Mouse (Mus musculus): ENCODE data around the gene Pcbp2. TPM values are rescaled to one million over a fixed set of nuclear protein-coding genes. Genes with fewer than 3 reads are reported as not detected.

Gene Pcbp2
- total RNA-seq, 2 experiments from 2014 or later: 418 to 491 TPM

DNA sequence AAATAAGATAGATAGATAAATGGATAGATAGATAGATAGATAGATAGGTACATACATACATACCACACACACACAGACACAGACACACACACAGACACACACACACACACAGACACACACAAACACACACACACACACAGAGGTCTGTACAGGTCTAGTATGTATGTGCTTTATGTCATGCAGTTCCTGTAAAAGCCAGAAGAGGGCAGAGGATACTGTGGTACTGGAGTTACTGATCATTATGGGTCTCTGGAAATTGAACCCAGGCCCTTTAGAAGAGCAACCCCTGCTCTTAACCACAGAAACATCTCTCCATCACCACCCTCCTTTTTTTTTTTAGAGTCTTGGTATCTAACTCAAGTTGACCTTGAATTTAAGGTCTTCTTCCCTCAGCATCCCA is 6.7 kb upstream of the Pcbp2 start:
- DNase-seq: no peak

DNA sequence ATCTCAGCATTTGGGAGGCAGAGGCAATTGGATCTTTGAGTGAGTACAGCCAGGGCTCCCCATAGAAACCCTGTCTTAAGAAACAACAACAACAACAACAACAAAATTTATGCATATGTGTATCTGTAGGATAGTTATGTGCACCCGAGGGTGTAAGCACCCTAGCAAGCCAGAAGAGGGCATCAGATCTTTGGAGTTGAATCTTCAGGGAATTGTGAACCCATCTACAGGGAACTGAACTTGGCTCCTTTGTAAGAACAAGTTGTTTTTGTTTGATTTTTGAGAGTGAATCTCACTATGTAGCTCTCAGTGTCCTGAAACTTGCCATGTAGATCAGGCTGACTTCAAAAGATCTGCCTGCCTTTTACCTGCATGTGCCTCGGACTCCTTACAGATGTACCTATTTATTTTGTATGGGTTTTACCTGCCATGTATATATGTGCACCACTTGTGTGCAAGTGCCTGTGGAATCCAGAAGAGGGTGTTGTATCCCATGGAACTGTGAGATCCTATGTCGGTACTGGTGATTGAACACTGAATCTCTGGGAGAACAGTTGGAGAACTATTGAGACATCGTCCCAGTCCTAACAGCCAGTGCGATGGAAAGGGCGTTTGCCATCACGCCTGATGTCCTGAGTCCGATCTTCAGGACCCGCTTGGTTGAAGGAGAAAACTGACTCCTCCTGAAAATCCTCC is 1.5 kb upstream of the Pcbp2 start:
- no peak for DNase-seq

GRCm38 (mm10) chr15:102470605-102471294 is 411 bp downstream of the Pcbp2 start:
- DNase-seq: peak; percentile 79 to 90

- no peak for DNase-seq
Observed at GRCm38 (mm10) chr15:102471295-102471645, 931 bp downstream of the Pcbp2 start.

- no peak for DNase-seq
Observed at GRCm38 (mm10) chr15:102471727-102472126, 1.4 kb downstream of the Pcbp2 start.

DNA sequence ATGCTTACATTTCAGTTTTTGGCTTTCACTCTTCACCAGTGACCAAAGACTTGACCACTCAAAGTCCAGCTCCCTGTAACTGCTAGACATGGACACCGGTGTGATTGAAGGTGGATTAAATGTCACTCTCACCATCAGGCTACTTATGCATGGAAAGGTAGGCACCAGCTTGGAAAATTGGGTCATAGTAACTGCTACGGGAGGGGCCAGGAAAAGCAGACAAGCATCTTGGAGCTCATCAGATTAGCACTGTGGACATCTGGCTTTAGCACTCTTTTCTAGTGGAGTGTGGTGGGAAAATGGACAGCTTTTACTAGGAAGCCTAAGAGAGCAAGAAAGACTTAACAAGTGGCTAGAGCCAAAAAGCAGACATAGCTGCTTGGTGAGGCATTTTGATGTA is 2.9 kb downstream of the Pcbp2 start:
- no peak for DNase-seq

DNA sequence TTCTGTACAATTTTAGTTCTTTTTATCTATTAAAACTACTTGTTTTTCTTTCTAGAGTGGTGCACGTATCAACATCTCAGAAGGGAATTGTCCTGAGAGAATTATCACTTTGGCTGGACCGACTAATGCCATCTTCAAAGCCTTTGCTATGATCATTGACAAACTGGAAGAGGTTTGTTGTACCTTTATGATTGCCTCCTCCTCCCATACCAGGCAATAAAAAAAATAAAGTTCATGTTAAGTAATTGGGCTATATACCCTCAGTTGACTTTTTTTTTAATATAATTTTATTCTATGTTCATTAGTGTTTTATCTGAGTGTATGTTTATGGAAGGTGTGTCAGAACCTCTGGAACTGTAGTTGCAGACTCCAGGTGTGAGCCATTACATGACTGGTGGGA is 4.2 kb downstream of the Pcbp2 start:
- no peak for DNase-seq

DNA sequence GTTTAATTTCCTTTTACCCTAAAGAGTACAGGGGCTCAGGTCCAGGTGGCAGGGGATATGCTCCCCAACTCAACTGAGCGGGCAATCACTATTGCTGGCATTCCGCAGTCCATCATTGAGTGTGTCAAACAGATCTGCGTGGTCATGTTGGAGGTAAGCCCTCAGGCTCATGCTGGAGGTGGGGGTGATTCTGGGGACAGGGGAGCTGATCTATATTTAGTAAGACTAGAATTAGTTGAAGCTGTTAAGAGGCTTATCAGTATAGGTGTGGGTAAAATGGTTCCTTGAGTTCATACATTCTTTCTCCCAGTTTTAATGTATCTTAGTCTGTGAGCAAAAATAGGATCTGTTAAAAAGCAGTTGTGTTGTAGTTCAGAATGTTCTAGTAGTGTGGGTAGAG is 12.8 kb downstream of the Pcbp2 start:
- DNase-seq: peak in 1 of 2 experiments; percentile 41

- no peak for DNase-seq
Observed at GRCm38 (mm10) chr15:102485853-102486252, 15.5 kb downstream of the Pcbp2 start.

DNA sequence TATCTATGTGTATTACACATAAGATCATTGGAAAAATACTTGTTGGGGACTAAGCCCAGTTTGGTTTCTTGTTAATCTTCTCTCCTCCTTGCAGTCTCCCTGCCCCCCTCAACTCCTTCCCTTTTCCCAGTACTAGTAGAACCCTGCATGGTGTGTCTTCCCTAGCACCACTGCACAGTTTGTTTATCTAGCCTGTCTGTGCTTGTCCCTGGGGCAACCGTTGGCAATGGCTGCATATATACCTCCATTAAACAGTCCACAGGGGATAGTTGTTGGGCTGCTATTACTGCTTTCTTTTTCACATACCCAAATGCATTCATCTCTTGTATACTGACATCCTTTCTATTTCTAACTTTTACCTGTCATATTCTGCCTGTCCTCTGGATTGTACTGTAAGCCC is 17.3 kb downstream of the Pcbp2 start:
- no peak for DNase-seq

DNA sequence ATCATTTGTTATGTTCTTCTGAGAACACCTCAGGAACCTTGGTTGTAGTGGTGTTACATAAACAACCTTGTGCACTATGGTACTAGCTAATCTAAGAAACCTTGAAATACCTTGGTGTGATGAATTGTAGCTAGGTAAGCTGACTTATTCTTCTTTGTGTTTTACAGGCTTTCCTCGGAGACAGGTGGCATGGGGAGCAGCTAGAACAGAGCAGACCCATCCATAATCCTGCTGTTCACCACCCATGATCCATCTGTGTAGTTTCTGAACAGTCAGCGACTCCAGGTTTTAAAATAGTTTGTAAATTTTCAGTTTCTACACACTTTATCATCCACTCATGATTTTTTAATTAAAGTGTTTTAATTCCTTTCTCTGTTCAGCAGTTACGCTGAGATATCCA is 28.0 kb downstream of the Pcbp2 start:
- no peak for DNase-seq

DNA sequence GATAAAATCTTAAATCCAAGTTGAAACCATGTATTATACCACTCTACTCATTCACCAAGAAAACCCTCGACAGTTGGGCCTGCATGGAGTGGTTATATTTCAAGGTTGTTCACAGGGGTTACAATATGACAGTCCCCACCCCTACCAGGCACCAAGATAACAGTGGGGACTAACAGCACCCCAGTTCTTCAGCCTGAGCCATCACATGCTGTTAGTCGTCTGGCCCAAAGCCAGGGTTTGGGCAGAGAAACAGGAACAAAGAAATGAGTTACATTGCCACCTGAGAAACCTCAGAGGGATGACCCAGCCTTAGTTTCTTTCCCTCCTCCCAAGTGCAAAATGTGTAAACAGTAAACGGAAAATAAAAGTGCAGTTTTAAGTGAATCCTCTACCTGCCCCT is 29.0 kb downstream of the Pcbp2 start:
- DNase-seq: no peak

- no peak for DNase-seq
Observed at GRCm38 (mm10) chr15:102499851-102500250, 29.5 kb downstream of the Pcbp2 start.

GRCm38 (mm10) chr15:102500479-102500878 is 30.1 kb downstream of the Pcbp2 start:
- DNase-seq: no peak

DNA sequence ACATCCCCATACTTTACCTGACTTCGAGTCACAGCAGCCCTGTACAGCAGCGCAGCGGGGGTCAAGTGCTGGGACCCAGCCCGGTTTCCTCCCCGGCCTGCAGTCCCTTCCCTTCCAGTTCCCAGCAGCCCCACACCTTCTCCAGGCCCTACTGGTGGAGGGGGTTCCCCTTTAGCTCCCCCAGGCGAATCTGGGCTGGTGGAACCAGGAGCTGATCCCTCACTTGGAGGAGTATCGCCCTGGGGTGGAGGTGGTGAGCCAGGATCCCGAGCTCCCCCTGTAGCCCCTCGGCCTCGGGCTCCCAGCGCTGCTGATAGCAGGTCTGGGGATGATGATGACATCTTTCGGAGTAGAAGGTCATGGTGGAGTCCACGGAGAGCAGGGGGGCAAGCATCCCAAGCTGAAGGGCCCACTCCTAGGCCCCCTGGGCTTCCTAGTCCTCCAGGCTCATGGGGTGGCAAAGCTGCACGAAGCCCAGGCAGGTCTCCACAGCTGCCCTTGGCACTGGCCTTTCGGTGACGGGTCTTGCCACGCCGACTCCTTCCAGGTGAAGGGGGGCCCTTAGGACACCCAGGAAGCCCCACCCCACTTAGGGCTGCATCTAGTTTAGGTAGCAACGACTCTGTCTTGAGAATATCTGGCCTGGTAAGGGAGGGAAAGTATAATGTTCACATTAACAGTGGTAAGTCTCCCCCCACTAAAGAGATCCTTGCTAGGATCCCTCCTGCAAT is 30.9 kb downstream of the Pcbp2 start:
- no peak for DNase-seq

DNA sequence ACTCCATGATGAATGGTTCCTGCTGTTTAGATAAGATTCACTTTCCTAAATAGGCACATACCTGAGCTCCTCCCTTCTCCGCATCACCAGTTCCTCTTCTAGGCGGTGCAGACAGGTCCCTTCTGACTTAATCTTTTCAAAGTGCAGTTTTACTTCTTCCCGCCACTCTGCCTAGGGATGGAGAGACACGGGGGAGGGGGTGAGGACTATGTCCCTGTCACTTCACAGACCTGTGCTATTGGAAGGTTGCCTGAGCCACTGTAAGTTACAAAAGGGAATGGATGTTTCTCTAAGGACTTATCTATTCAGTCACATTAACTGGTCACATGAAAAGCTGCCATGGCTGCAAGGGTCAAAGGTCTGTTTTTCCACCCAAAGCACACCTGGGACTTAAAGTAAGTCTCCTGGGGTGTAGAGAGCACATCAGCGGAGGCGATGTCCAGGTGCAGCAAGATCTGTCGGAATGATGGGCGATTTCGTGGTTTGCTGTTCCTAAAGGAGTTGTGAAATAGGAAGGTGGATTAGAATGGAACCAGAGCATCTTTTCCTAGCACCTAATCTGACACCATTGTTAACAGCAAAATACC is 32.0 kb downstream of the Pcbp2 start:
- DNase-seq: no peak

DNA sequence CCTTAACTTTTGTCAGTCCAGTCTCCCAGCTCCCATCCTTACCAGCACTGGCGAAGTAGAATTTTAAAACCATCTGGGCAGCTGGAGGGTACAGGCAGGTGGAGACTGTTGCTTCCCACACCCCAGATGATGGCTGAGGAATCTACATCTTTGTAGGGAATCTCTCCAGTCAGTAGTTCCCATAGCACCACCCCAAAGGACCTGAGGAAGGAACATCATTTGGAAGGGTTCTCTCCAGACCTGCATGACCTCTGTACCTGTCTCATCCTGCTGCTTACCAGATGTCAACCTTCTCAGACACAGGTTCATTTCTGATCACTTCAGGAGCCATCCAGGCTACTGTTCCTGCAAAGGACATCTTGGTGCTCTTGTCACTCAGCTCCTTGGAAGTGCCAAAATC is 33.1 kb downstream of the Pcbp2 start, which contains the start of gene Gm10337:
Gm10337 (plus strand) TSS at position 276 of the 400 bp plus-strand sequence.
- no peak for DNase-seq

DNA sequence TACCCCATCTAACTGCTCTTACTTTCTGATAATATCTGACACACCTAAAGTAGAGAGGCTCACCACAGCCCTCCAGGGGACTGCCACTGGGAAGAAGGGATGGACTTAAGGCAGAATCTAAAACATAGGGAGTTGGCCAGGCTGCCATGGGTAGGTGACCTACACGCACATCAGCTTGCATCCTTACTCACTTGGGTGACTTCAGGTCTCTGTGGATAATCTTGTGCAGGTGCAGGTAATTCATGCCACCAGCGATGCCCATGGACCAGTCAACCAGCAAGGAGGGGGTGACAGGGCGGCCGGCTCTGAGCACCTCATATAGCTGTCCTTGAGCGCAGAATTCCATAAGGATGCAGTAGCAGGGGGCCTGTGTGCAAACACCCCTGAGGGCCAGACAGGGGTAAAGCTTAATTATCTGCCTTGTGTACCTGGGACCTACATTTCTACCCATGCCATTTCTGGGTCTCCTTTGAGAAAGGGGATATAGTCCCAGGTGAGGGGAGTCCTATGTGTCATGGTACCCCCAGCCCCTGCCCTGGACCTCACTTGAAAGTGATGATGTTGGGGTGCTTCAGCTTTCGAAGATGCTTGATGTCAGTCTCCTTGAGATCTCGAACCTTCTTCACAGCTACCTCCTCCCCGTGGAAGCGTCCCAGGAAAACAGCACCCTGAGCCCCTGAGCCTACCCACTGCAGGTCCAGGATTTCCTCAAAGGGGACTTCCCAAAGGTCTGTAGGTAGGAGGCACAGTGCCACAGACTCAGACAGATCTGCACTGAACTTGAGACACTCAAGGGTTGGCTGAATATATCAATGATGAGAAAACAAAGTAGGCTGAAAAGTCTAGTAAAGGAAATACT is 33.8 kb downstream of the Pcbp2 start:
- DNase-seq: no peak

DNA sequence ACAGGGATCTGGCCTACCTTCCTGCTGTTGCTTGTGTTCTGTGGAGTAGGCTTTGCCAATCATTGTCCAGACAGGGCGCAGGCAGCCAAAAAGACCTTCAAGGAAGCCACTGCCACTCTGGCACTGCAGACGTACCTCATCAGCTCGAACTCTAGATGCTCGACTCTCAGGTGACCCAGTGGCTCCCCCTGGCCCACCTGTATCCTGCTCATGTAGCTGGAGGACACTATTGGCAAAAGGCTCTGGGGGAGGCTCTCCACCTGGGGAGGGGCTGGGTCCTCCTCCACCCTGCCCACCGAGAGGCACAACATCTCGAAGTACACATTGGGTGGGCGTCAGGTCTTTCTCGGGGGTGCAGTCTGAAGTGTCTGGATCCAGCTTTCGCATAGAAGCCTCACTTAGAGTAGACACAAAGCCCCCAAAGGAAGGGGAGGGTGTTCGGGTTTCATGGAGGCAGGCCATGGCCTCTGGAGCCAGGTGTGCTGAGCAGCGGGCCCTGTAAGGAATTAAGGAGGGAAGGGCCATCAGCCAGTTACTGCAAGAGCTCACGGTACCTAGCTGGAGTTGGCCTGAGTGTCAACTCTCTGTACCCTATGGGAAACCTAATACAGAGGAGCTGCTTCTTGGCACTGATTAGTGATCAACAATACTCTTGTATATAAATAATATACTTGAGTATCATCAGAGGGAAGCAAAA is 34.9 kb downstream of the Pcbp2 start:
- DNase-seq: no peak

- no peak for DNase-seq
Observed at GRCm38 (mm10) chr15:102505770-102506463, 35.6 kb downstream of the Pcbp2 start.

DNA sequence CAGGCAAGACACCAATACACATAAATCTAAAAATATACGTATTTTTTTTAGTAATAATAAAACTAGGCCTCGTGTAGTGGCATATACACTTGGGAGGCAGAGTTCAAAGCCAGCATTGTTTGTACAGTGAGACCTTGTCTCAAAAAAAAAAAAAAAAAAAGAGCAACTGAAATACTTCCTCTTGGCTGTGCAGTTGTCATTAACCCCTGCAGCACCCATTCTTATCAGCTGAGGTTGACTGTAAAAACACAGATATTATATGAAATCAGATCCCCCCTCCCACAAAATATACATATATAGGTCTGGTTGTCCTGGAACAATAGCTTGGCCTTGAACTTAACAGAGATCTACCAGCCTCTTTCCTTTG is 36.1 kb downstream of the Pcbp2 start:
- no peak for DNase-seq

Data from heart, adult 18-20 months (tissue).